ENCODE assay signal across 9 mouse cellular contexts in genomic region chr9:72641093-72641680, GRCm38 (mm10). TPM values are rescaled to one million over a fixed set of nuclear protein-coding genes. Genes with fewer than 3 reads are reported as not detected.
A peak's percentile ranks its signal among the peaks of the same experiment; 100 is the strongest.
DNase-seq lines count a peak whose midpoint lies in the region; ATAC-seq and TF ChIP-seq lines count a peak whose summit lies in the region.
"Had no signal": no experiment of that assay in that cellular context is flagged by ENCODE, and none has a peak within 500 bp of the region (broad histone marks: within the 10 kb centered on the region; RNA-seq: fewer than 3 reads in every experiment).

No protein-coding gene starts in this region.

- H3K27me3 ChIP-seq in liver, embryonic 13.5 days = no peaks in the 10 kb centered on the region
- no peaks in the 10 kb centered on the region for H3K27me3 ChIP-seq in stomach, embryonic 16.5 days (ENCODE audit: control insufficient read depth, insufficient read depth, low read length)

- H3K4me1 ChIP-seq in lung, adult 2 months (ENCODE audit: control insufficient read depth, insufficient read depth, low read length) = peaks cover 19% of the 10 kb centered on the region
- H3K4me1 ChIP-seq in liver, embryonic 13.5 days (replicated peaks) = peaks cover 29% of the 10 kb centered on the region
- peaks cover 26% of the 10 kb centered on the region for H3K4me1 ChIP-seq in stomach, embryonic 16.5 days (ENCODE audit: control insufficient read depth, insufficient read depth, low read length)

- TF ChIP-seq CTCF in lung, adult 2 months (IDR thresholded peaks at IDR 0.05; ENCODE audit: insufficient read depth, low read length) = no peak

- WGBS in lung, adult 2 months = 52% methylated on average over 6 of the region's 6 CpGs
- 81% methylated on average over 6 of the region's 6 CpGs for WGBS in liver, embryonic 13.5 days (ENCODE audit: insufficient replicate concordance)
- WGBS in stomach, embryonic 16.5 days = 52% methylated on average over 6 of the region's 6 CpGs

- TF ChIP-seq POLR2A in lung, adult 2 months (IDR thresholded peaks at IDR 0.05; ENCODE audit: borderline replicate concordance, extremely low read depth, low read depth, low read length) = no peak

- no peak for ATAC-seq in liver, embryonic 13.5 days (ENCODE audit: low read depth)
- no peak for ATAC-seq in stomach, embryonic 16.5 days (ENCODE audit: insufficient read depth, low FRiP score)

- intact Hi-C loops in heart, postnatal 10 days (cut with DNase I) = no loop called here

- no peak overlapping the region for H3K4me3 ChIP-seq in lung, adult 2 months (replicated peaks; ENCODE audit: extremely low read depth, low read depth, low read length)
- H3K4me3 ChIP-seq in liver, embryonic 13.5 days (replicated peaks) = no peak overlapping the region
- H3K4me3 ChIP-seq in stomach, embryonic 16.5 days (replicated peaks; ENCODE audit: low read length) = peak overlapping the region; percentile 28

- H3K27ac ChIP-seq in liver, embryonic 13.5 days = peak overlapping the region; percentile 87
- peak overlapping the region; percentile 100 for H3K27ac ChIP-seq in stomach, embryonic 16.5 days (ENCODE audit: low read length)
- H3K27ac ChIP-seq: macrophage had no signal

- no peak overlapping the region for H3K9ac ChIP-seq in liver, embryonic 13.5 days
- H3K9ac ChIP-seq in stomach, embryonic 16.5 days (ENCODE audit: low read length) = peak overlapping the region; percentile 77

- no peak overlapping the region for H3K4me2 ChIP-seq in liver, embryonic 13.5 days
- peak overlapping the region; percentile 61 for H3K4me2 ChIP-seq in stomach, embryonic 16.5 days (ENCODE audit: low read depth, low read length)

- H3K9me3 ChIP-seq in liver, embryonic 13.5 days (replicated peaks) = no peaks in the 10 kb centered on the region
- no peaks in the 10 kb centered on the region for H3K9me3 ChIP-seq in stomach, embryonic 16.5 days (replicated peaks; ENCODE audit: control insufficient read depth, low read length)

- peak; percentile 48 for DNase-seq in lung, adult 2 months
- DNase-seq in lung, postnatal 14 days = no peak
- DNase-seq in heart, postnatal 10 days = peak; percentile 52 to 69
- no peak for DNase-seq in liver, embryonic 13.5 days
- DNase-seq in cerebellum, adult 9-11 months = no peak
- no peak for DNase-seq in right cerebral cortex, postnatal 25 days
- DNase-seq in frontal cortex, postnatal 25 days (ENCODE audit: low spot score in 2 of 2) = no peak

- no peaks in the 10 kb centered on the region for H3K36me3 ChIP-seq in liver, embryonic 13.5 days
- no peaks in the 10 kb centered on the region for H3K36me3 ChIP-seq in stomach, embryonic 16.5 days (ENCODE audit: control insufficient read depth, insufficient read depth, low read length)

RNA-seq across cellular contexts. Expression of gene Nedd4, which starts 21.0 kb away (rescaled TPM):
- polyA plus RNA-seq in lung, adult 2 months (2012; rRNA removed) = 98.5 and 165 TPM in 2 replicates
- 100 to 1,000 TPM; 490 to 566 TPM for total RNA-seq in heart, postnatal 10 days (2021)
- 114 and 134 TPM in 2 replicates for polyA plus RNA-seq in liver, embryonic 13.5 days (2015; fragmentation: Nextera tagmentation; extraction: Ambion mirVana)
- 548 TPM in 2 replicates for polyA plus RNA-seq in stomach, embryonic 16.5 days (2015; fragmentation: Nextera tagmentation; extraction: Ambion mirVana)

Comparison
In these comparisons a context has a peak if more than half of its experiments do, and no peak if none do; other contexts are left out.
1. DNase-seq: peak in lung, adult 2 months (single experiment) and heart, postnatal 10 days (2 of 2); none in lung, postnatal 14 days (single experiment), liver, embryonic 13.5 days (single experiment), cerebellum, adult 9-11 months (single experiment), right cerebral cortex, postnatal 25 days (single experiment) and frontal cortex, postnatal 25 days (0 of 2).